Mouse (Mus musculus) kidney, postnatal 4 days (tissue): Measurements from ENCODE around the gene Mapk12.

Experiments
- DNase-seq, 2 experiments: peaks; one replicate each; pipeline ENCODE4 v3.0.0; 2021; ENCODE audit warnings: mixed read lengths in 2 of 2

The Mapk12 gene

DNA sequence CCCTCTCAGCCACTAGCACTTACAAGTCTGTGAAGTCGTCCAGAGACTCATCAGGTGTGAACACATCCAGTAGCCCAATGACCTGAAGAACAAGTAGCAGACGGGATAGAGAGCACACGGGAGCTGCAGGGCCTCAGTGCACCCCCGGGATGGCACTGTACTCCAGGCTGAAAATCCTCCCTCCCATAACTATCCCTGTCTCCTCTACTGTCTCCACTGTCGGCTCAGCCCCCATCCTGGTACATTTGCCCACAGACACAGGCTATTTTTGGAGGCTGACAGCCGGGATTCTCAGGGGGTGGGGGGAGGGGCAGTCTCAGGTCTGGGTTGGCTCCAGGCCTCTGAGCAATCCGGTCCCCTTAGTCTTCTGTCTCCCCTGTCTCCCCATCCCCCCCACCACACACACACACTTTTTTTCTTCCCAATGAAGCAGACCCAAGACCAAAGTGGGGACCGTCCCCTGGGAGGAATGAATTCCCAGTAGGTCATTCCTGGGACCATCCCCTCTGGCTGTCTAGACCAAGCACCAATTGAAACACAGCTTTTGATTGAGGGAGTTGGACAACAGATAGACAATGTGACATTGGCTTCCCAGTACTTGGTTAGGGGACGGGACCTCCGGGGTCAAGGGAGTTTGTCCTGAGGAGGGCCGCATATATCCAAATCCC lies 3.0 kb downstream of the Mapk12 start:
- no peak for DNase-seq

DNA sequence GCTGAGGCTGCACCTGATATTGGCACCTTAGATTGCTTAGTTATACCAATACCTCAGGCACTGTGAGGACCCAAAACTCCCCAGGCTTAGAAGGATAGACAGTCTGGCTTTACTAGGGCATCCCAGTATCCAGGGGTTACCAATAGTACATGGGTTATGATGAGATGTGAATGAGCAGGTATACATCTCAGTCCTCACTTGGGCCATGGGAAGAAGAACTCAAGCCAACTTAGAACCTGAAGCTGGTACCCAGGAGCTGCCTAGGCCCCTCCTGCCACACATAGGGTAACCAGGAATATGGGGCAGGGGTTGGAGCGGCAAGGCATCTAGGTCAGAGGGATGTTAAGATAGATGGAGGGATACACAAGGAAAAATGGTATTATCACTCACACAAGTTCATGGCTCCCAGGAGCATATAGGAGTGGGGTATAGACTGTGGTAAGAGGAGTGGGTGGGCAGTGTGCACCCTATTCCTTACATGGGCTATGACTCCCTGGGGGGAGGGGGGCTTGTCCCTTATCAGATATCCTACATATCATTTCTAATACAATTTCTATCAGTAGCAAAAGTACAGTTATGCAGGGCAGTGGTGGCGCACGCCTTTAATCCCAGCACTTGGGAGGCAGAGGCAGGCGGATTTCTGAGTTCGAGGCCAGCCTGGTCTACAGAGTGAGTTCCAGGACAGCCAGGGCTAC lies 3.9 kb downstream of the Mapk12 start:
- DNase-seq, result no peak

DNA sequence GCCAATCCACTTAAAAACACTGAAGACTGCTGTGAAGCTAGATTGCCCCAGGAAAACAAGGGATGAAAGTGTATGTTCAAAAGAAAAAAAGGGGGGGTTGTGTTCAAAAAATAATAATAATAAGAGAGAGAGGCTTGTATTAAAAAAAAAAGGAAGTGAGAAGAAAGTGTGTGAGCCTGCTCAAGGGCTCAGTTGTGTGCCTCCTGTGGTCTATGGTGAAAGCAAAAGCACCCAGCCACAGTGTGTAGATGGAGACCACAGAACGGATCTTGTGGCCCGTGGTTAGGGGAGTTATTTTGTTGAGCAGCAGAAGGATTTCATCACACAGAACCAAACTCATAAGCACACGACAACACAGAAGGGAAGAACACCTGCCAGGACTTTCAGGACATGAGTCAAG lies 9.2 kb downstream of the Mapk12 start:
- no peak for DNase-seq

DNA sequence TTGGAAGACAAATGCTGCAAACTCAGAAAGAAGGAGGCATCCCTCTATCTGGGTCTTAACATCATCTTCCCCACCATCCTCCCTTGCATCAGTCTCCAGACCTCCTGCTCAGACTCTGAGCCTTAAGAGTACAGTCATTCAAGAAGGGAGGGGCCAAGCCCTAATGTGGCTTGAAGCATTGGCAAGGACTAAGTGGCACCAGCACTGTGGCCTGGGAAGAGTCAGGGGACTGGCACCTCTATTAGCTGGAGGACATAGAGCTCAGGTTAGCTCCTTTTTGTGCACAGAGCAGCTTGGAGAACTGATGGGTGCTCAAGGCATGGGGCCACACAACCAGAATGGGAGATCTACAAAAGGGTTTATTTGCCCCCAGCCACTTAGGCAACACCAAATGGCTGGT lies 10.3 kb downstream of the Mapk12 start:
- no peak for DNase-seq

DNA sequence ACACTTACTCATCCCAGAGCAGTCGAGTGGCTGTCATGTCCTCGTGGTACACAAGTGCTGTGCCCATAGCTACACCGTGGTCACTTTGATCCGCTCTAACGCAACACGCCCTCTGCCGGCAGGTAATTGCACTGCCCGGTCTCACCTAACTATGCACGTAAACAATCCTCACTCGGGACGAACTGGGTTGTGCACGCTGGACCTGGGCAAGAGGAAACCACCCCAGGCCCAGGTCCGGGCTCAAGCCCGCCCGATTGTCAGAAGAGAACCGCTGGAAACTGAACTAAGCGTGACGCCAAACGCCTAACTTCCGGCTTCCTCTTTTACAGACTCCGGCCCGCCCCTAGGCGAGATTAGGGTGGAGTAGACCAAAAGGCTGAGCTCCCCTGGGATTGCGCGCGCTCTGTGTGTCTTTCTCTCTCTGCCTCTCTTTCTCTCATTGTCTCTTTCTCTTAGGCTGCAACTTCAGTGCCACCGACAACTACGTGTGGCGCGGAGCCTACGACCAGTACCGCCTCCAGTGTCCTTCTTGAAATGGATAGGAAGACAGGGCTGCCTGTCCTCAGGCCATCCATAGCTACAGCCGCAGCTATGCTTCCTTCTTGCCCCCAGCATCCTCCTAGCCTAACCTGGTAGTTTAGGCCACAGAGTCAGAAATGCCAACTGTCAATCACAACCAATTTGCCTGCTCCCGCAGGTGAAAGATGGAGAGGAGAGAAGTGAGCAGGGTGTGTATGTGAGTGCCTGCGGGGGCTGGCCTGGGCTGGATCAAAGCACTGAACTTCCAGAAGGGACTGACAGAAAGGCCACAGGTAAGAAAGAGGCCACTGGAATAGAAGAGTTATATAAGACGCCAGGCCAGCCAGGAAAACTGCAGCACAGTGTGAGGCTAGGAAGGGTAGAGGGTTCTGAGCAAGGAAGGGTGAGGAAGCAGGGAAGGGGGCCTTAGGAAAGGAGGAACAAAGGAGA lies 11.8 kb downstream of the Mapk12 start, which contains the start of gene Hdac10:
Gene Hdac10, minus strand, starts transcription at position 319 of the 969 bp plus-strand sequence.
- DNase-seq, result peak; percentile 90 to 92

DNA sequence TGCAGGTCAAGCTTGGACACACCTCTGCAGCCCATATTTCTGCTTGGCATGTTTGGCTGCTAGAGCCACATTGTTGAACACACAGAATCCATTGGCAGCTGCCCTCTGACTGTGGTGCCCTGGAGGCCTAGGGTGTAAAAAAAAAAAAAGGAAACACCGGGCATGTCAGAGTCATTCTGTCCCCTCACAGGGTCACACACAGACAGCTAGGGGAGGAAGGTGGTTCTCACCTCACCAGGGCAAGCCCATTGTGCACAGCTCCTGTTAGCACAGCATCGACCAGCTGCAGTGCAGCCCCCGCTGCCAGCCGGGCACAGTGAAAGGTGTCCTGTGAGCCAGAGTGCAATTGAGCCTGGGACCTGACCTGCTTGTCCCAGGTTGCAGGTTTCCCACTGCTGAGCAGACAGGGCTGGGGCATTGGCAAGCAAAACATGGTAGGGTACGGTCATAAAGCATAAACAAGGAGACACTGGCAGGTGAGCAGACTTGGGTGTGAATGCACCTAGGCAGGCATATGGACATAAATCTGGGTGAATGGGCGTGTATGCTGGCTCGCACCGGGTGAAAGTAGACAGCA lies 13.1 kb downstream of the Mapk12 start:
- DNase-seq, result no peak

DNA sequence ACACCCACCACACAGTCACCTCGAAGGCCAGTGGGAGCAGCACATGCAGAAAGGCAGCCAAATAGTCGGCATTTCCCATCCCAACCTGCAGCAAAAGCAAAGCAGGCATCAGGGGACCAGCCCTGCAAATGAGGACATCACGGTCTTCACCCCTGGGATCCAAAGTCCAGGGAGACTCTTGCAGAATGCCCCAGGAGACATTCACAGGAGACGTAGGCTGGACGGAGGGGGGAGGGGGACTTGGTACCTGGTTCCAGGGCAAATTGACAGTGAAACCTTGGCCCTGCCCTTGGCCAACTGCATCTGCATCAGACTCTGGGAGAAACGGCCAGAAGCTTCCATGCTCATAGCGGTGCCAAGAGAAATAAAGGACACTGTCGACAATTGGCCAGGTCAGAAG lies 13.9 kb downstream of the Mapk12 start:
- no peak for DNase-seq

DNA sequence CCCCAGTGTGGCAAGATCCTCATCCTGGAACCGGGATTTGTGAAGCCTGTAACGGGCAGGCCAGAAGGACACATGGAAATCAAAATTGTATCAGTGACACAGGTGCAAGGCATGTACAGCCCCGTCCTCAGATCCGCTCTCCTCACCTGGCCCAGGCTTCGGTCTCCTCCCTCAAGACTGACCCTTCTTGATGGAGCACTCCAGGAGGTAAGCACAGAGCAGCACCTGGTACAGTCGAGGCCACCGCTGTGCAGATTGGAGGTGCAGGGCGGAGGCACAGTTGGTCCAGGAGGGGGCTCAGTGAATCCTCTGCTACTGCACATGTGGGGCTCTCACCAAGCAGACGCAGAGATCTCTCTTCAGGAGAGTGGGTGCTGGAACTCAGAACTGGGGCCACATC lies 15.2 kb downstream of the Mapk12 start:
- DNase-seq, result no peak

DNA sequence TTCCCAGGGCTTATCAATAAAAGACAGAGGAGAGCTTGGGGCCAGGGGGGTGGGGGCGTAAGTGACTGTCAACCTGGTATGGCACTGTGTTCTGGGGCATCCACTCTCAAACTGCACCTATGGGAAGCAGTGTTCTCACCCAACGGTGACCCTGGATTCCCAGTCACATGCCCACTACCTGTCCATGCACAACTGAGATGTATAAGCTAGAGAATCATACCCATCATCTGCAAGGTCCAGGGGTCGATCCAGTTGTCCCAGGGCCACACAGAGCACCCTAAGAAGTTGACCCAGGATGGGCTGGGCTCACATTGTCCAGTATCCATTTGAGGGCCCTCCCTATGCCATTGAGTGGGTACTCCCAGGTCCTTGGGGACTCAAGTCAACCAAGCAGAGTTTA lies 16.2 kb downstream of the Mapk12 start:
- no peak for DNase-seq

DNA sequence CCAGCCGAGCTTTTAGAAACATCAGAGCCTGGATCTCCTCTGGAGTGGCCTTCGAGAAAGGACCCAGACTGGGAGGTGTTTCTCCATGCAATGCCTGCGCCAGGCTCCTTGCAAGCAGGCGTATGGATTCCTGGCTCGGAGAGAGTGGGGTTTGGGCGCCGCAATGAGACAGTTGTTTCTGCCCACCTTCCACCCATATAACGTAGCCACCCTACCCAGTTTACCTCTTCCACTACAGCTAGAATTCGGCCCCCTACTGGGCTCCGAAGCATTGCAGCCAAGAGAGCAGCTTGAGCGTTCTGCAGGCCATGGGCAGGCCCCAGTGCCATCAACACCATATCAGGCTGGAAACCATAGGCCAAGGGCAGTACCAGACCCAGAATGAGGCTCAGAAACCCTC lies 16.9 kb downstream of the Mapk12 start:
- DNase-seq, result peak; percentile 75 to 83

DNA sequence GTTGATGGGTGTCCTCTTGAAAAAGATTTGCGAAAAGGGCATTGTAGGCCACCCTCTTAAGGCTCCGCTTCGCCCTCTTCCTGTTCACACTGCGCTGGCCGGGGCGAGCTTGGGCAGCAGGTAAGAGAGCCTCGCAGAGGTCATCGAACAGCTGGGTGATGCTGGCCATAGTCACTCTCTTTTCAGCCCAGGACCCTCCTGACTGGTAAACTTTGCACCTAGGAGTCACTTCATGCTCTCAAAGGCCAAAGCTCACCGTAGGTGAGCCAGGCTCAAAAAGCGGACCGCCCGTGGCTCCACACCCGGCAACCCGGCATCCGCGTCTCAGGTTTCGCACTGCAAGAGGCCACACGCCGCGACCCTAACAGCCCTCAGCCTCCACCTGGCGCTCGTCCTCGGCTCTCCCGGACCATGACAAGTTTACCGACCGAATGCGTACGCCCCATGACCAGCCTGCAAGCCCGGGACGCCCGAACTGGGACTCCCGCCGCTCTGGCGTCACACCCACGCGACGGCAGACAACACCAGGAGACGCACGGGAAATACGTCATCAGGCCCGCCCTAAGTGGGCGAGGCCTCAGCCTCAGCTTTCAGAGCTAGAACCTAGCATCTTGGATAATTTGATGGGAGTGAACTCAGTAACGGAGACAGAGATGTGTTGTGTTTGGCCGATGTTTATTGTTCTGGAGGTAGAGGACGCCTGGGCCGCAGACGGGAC lies 17.7 kb downstream of the Mapk12 start, which contains the start of gene Tubgcp6:
Gene Tubgcp6, minus strand, starts transcription at position 464 of the 718 bp plus-strand sequence.
- DNase-seq, result peak; percentile 98

DNA sequence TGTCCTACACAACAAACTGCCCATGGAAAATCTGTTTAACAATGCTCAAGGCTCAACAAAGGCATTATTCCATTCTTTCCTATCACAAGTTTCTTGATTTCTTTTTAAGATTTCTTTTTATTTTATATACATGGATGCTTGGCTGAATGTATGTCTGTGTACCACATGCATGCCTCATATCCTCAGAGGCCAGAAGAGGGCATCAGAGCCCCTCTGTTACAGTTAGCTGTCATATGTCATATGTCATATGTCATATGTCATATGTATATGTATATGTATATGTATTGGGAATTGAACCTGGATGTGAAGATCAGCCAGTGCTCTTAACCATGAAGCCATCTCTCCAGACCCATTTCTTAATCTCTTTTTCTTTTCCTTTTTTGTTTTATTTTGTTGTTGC lies 22.5 kb downstream of the Mapk12 start:
- DNase-seq, result no peak

DNA sequence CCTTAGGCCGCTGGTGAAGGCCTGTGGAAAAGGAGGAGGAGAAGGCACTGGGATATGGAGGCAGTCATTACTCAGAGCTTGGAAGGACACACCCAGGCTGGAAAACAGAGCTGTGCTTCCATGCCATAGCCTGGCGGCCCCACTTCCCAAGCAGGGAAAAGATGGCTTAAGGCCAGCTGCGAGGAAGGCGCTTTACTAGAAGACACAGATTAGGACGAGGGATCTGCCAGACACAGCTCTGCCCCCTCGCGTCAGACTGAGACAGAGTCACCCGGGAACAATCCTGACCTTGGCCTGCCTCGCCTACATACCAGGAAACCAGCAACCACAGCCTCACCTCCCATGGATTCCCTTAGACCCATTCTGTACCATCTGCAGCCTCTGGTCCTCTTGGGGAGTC lies 30.4 kb downstream of the Mapk12 start:
- DNase-seq, result no peak

DNA sequence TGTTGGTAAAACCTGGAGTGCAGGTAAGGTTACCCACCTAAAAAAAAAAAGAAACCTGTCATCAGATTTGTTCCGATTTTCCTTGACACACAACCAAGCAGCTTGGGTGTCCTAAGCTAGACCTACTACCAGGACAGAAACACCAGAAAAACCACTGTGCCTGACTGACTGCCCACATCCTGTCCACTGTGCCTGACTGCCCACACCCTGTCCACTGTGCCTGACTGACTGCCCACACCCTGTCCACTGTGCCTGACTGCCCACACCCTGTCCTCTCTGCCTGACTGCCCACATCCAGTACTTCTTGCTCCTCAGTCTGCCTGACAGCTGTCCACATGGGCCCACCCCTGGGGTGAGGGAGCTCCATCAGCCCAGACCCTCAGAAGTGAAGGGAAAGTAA lies 33.5 kb downstream of the Mapk12 start:
- DNase-seq, result no peak

DNA sequence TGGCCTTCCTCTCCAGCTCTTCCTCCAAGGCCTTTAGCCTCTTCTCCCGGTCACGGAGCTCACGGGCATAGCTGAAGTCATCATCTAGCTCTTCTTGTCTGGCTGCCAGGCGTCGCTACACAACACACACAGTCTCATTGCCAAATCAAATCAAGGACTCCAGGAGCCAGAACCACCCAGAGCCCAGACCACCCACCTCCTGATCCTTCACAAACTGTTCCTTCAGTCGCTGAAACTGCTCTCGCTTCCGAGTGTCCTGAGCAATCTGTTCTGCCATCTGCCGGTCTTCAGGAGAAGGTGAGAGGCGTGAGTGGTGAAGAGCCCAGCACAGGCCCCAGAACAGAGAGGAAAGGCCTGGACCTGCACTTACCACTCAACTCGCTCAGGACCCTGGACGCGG lies 34.4 kb downstream of the Mapk12 start:
- DNase-seq, result no peak

DNA sequence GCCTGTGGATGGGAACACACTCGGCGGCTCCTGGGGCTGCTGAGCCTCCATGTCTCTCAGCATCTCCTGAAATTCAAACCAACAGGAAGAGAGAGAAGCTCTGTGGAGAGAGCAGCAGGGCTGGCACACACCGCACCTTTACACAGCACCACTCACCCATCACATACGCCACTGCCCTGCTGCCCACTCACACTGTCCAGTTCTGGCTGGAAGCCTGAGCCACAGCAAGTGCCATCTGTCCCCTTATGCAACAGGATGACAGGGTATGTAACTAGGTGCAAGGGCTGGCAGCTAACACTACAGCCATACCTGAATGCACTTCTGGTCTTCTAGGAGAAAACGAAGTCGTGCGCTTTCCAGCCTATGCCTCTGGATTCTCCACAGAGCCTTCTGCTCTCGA lies 36.1 kb downstream of the Mapk12 start:
- DNase-seq, result no peak

DNA sequence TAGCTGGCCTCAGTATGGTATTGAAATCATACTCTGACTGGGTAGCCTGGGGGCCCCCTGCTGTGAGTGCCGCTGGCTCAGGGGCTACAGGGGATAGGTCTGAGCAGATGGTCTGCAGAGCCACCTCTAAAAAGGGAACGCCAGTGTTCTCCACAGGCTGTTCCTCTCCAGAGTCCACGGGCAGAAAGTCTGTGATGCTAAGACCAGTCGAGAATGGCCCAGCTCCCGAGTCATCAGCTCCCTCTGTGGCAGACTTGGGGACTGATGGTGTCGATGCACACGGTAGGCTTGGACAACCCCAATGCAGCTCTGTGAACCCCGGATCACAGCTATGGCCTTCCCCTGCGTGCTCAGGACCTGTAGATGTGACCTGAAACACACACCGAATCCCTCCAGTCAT lies 36.6 kb downstream of the Mapk12 start:
- no peak for DNase-seq

DNA sequence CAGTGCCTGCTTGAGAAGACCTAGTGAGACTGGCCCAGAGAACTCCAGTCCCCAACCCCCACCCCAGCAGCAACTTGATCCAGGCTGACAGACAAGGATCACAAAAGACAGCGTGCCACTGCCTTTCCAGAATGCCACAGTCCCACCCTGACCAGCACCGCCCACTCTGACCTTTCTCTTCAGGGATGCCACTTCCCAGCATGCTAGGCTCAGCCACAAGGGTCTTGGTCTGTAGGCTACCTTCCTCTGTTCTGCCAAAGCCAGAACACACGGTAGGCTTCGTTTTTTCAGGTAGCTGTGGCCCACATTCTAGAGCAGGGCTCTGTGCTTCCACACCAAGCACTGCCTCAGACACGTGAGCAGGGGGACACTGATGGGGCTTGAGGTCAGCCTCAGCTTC lies 37.9 kb downstream of the Mapk12 start:
- DNase-seq, result no peak

DNA sequence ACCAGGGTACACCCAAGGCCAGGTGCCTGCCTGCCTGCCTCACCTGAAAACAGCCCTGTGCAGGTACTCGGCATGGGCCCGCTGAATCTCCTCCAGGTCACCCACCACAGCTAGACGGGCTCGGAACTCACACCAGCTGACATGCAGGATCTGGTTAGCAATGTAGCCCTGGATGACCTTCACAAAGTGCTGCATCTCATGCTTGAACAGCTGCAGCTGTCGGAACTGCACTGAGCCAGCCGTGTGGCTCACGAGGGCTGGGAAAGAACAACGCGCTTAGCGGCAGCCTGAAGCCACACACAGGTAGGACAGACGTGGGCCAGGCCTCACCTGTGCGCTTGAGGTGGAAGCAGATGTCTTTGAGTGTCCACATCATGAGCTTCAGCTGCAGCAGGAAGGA lies 39.7 kb downstream of the Mapk12 start:
- DNase-seq, result peak in 1 of 2 experiments; percentile 20

DNA sequence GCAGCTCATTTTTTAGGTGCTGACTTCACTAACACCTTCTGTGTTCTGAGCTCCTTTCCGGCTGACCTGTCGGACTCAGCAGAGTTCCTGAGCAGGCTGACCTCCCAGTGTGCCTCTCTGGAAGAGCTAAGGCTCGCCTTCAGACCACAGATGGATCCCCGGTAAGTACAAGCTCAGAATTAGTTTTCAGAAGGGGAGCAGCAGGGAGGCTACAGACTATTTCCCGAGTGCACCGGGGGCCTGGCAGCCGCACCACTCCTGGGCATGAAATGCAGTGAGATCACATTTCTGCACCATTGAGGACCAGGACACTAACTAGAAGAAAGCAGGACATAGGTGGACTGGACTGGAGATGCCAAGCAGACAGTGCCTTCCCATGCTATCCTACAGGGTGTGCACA lies 41.9 kb downstream of the Mapk12 start:
- no peak for DNase-seq

DNA sequence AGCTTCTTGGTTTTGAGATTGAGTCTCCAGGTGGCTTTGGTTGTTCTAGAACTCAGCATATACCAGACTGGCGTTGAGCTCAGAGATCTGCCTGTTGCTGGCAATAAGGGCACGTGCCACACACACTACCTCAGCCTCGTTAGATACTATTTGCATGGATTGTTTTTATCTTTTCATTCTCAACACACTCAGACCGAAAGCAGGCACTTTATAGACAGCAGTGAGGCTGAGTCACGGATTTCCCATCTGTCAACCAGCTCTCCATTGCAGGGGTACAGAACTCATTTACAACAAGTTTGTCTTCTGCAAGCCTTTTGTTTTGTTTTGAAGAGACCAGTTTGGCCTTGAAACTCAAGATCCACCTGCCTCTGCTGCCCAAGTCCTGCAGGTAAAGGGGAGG lies 43.1 kb downstream of the Mapk12 start:
- DNase-seq, result no peak

DNA sequence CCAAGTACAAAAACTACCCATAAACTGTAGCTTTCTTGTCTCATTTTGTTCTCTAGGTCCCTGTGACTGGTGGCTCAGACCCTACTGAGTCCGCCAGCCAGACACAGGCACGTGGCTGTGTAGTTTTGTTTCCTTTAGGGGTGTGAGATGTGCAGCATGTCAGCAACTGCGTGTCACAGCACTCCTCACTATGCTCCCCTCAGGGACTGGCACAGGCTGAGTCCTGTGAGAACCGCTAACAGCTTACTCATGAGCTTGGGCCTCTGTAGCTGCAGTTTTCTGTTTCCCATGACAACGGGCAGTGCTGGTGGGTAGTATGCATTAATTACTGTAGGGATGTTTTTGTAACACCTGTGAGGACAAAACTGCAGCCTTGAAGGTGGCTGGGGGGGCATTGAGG lies 48.3 kb downstream of the Mapk12 start:
- DNase-seq, result no peak
